Mouse (Mus musculus): ENCODE results near the gene Cftr. TPM values are rescaled to one million over a fixed set of nuclear protein-coding genes. Genes with fewer than 3 reads are reported as not detected.

The Cftr gene
- total RNA-seq (2023), result not detected

GRCm38 (mm10) chr6:18170311-18170922 is at the start of gene Cftr:
Gene Cftr (plus strand): TSS chr6:18170687.

Other genes with a start within 250 kb of the Cftr start
- gene Wnt2, start 140.1 kb upstream of the Cftr start, total RNA-seq (2023), result not detected
- not detected for gene Asz1, start 61.6 kb upstream of the Cftr start, total RNA-seq (2023)

Data from CD8-positive naive resting alpha-beta T cell, adult 57 days (primary cell).